Mouse (Mus musculus): ENCODE measurements around the gene Pcare. TPM values are rescaled to one million over a fixed set of nuclear protein-coding genes. Genes with fewer than 3 reads are reported as not detected.

Gene Pcare
- total and polyA plus RNA-seq, 3 experiments, result not detected

DNA sequence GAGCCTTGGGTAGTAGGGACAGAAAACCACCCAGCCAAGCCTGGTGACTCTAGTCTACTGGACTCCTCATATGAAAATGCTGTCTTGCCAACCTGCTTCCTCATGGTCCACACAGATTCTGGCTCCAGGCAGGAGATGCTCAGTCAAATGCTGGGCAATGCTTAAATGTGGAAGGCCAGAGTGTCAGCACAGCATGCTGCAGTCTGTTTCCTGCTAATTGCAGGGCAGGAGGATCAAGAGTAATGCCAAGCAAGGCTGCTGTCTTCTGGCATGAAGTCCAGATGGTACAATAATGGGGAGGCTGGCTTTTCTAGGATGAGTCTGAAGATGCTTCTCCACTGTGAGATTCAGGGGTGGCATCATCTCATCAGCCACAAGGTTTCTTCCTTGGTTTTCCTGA lies 32.3 kb downstream of the Pcare start:
- no peak overlapping the region for H3K4me3 ChIP-seq (replicated peaks in 1 of 3; ENCODE audit: low read depth in 2 of 3, low read length in 2 of 3, poor library complexity in 1 of 3)
- DNase-seq (ENCODE audit: extremely low read depth), result no peak
- in situ Hi-C loops (cut with MboI; ENCODE audit: low pct_ligation_motif_present, low pct_unique_long_range_greater_than_20kb, low sequenced_read_pairs) (no loop called here), dilution Hi-C loops (cut with MboI; ENCODE audit: extremely low pct_ligation_motif_present, extremely low pct_unique_long_range_greater_than_20kb, low sequenced_read_pairs) (no loop called here)
- peaks cover 0 to 89% of the 10 kb centered on the region in 2 experiments for H3K36me3 ChIP-seq (replicated peaks in 1 of 2; ENCODE audit: control insufficient read depth in 1 of 2, insufficient read depth in 1 of 2, low read length in 1 of 2)
- H3K9me3 ChIP-seq (replicated peaks; ENCODE audit: low read length), result no peaks in the 10 kb centered on the region
- H3K4me1 ChIP-seq (ENCODE audit: control insufficient read depth in 1 of 2, insufficient read depth in 2 of 2), result peaks cover 2 to 23% of the 10 kb centered on the region in 2 experiments
- H3K4me2 ChIP-seq (ENCODE audit: insufficient read depth, low read depth, poor library complexity, severe bottlenecking), result no peak overlapping the region
- no peaks in the 10 kb centered on the region for H3K79me2 ChIP-seq (replicated peaks; ENCODE audit: control insufficient read depth, extremely low read depth, insufficient read depth, poor library complexity, severe bottlenecking)
- H3K9ac ChIP-seq (ENCODE audit: insufficient read depth, low read depth), result no peak overlapping the region
- H3K27me3 ChIP-seq (replicated peaks), result no peaks in the 10 kb centered on the region
- TF ChIP-seq MXI1 (IDR thresholded peaks at IDR 0.05; ENCODE audit: low read depth, low read length) (no peak), ZMIZ1 (IDR thresholded peaks at IDR 0.05; ENCODE audit: low read depth, low read length) (no peak), HCFC1 (IDR thresholded peaks at IDR 0.05; ENCODE audit: low read depth, low read length) (no peak), ELF1 (IDR thresholded peaks at IDR 0.05; ENCODE audit: low read depth, low read length) (no peak), ETS1 (conservative IDR thresholded peaks at IDR 0.05; ENCODE audit: low read depth, low read length) (no peak), RCOR1 (conservative IDR thresholded peaks at IDR 0.05; ENCODE audit: low read depth, low read length) (no peak), MAFK (IDR thresholded peaks at IDR 0.05; ENCODE audit: insufficient replicate concordance, low read length) (no peak), ZKSCAN1 (IDR thresholded peaks at IDR 0.05; ENCODE audit: borderline replicate concordance, low read depth, low read length) (no peak), ZC3H11A (IDR thresholded peaks at IDR 0.05; ENCODE audit: low read depth, low read length) (no peak), BHLHE40 (IDR thresholded peaks at IDR 0.05; ENCODE audit: low read depth, low read length) (no peak)
- H3K27ac ChIP-seq (ENCODE audit: insufficient read depth, low read depth), result no peak overlapping the region

DNA sequence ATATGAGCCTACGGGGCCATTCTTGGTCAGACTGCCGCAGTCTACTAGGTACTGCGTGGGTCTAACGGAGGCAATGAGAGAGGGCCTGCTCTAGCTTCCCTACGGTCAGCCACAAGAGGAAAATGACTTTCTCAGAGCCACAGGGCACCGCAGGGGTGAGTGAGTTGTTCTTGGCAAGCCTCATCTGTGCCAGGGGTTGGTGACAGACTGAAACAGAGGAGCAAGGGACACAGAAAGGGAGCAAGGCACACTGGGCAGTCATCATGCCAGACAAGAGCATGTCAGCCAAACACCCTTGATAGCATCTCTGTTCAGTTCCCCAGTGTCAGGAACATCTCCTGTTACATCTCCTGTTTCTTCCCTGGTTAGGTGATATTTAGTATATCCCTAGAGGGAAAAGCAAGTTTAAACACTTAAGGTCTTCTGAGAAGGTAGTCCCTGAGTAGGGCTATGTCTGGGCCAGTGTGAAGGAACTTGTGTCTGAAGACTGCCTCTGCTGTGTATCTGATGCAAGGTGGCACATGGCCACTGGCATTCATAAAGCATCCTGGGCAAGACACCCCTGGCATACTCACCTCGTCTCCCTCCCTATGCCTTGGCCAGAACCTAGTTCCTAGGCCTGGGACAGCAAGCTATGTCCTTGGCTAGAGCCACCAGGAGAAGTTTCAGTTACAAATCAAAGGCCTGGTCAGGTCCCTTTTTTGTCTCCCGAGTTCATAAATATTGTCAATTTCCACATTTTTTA lies 34.6 kb downstream of the Pcare start:
- Histone ChIP-seq H3K4me2 (ENCODE audit: insufficient read depth, low read depth, poor library complexity, severe bottlenecking) (no peak overlapping the region), H3K79me2 (replicated peaks; ENCODE audit: control insufficient read depth, extremely low read depth, insufficient read depth, poor library complexity, severe bottlenecking) (no peaks in the 10 kb centered on the region), H3K4me3 (replicated peaks in 1 of 3; ENCODE audit: low read depth in 2 of 3, low read length in 2 of 3, poor library complexity in 1 of 3) (no peak overlapping the region), H3K9me3 (replicated peaks; ENCODE audit: low read length) (no peaks in the 10 kb centered on the region), H3K27me3 (replicated peaks) (no peaks in the 10 kb centered on the region), H3K27ac (ENCODE audit: insufficient read depth, low read depth) (no peak overlapping the region), H3K9ac (ENCODE audit: insufficient read depth, low read depth) (no peak overlapping the region), H3K36me3 (replicated peaks in 1 of 2; ENCODE audit: control insufficient read depth in 1 of 2, insufficient read depth in 1 of 2, low read length in 1 of 2) (peaks cover 0 to 89% of the 10 kb centered on the region in 2 experiments), H3K4me1 (ENCODE audit: control insufficient read depth in 1 of 2, insufficient read depth in 2 of 2) (peaks cover 2 to 21% of the 10 kb centered on the region in 2 experiments; a peak in 3 of 4 replicates)
- DNase-seq (ENCODE audit: extremely low read depth), result no peak
- dilution Hi-C loops (cut with MboI; ENCODE audit: extremely low pct_ligation_motif_present, extremely low pct_unique_long_range_greater_than_20kb, low sequenced_read_pairs) (no loop called here), in situ Hi-C loops (cut with MboI; ENCODE audit: low pct_ligation_motif_present, low pct_unique_long_range_greater_than_20kb, low sequenced_read_pairs) (no loop called here)
- TF ChIP-seq JUND (conservative IDR thresholded peaks at IDR 0.05; ENCODE audit: low read depth, low read length), result no peak
- no peak for TF ChIP-seq HCFC1 (IDR thresholded peaks at IDR 0.05; ENCODE audit: low read depth, low read length)
- TF ChIP-seq JUN (IDR thresholded peaks at IDR 0.05; ENCODE audit: insufficient read depth, low read depth, low read length), result no peak
- no peak for TF ChIP-seq PAX5 (IDR thresholded peaks at IDR 0.05; ENCODE audit: low read length)

Measured in CH12.LX (cell line).